Mouse (Mus musculus): ENCODE data around the gene Ino80b.

Ino80b gene

DNA sequence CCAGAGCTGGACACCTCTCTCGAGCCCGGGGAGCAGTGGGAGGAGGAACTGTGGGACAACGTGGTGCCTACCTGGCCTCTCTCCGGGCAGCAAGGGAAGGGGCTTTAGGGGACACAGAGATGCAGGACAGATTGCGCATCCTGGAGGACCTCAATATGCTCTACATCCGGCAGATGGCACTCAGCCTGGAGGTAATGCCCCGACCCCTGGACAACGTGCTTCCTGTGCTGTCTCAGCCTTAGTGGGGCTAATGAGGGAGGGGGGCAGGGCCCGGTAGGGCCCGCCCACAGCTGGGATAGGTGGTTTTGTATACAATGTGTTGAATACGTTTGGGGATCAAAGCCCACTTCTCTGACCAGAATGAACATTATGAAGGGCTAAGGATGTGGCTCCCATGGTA, 12.8 kb upstream of the Ino80b start:
- DNase-seq = no peak

- no peak for DNase-seq
Observed at GRCm38 (mm10) chr6:83137576-83137950, 12.3 kb upstream of the Ino80b start.

DNA sequence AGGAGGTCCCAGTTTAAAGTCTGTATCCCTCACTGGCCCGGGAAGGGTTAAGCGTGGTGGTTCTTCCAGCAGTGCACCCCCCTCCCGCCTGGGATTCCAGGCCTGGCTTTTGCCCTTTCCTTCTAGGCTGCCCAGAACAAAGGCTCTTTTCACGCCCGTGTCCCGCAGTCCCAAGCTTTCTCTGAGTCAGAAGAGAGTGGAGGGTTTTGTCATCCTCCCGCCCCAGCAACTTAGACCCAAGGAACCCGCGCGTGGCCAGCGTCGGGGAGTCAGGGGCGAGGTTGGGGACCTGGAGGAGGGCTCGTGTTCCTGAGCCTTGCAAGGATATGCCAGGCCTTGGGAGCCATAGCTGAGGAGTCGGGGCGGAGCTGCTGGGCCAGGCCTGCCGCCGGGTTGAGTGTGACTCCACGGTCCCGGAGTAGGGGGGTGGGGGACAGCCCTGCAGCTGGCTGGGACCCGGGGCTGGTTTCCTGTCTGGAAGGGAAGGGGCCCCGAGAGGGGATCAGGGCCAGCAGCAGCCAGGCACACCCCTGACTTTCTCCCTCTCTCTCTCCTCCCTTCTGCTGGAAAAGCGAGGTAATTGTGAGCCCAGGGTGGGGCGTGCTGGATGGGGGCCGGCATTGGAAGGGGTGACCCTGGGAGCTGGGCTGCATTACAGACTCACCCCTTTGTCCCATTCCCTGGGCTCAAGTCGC, 11.8 kb upstream of the Ino80b start:
- no peak for DNase-seq

- DNase-seq = no peak
Observed at GRCm38 (mm10) chr6:83136291-83136880, 11.2 kb upstream of the Ino80b start.

DNA sequence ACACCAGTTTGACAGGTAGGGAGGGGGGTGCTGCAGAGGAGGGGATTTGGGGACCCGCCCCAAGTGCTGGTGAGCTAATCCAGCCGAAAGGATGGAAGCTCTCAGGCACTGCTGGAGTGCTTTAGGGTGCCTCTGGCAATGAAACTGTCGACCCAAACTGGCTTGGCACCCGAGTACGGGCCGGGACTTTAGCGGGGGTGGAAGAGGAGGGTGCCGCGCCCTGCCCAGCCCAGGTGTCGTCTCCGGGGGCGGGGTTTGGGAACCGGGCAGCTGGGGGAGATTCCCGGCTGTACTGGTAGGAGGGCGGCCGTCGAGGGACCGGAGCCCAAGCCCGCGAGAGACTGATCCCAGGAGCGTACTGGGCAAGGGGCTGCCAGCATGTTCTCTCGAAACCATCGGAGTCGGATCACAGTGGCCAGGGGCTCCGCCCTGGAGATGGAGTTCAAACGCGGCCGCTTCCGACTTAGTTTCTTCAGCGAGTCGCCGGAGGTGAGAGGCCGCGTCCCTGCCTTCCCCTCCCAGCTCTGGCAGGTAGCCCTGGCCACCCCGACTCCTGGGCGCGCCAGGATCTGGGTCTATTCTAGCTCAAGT, 10.4 kb upstream of the Ino80b start:
- no peak for DNase-seq

DNA sequence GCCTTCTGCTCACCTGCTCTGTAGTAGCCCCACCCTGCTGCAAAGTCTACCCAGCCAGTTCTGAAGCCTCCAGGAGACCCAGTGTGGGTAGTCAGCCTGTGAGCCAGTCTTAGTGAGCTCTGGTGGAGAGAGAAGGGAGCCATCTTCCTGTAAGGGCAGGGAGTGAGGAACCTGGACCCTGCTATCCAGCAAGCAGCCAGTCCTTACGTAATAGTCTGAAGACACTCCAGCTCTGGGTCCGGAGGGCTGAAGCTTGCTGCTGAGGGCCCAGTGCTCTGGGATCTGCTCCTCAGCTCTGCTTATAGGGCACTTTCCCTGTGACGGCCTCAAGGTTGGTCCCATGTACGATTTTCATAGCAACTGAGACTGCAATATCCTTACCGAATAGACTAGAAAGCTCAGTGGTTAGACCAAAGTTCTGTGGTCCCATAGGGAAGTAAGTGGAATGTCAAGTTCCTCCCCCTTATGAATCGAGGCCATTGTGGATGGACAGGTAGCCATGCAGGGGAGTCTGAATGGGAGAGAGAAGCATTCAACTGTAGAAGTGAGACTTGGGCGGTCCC, 9.8 kb upstream of the Ino80b start, which contains the start of gene Rtkn:
Gene Rtkn, plus strand, starts transcription at position 513 of the 563 bp plus-strand sequence.
- DNase-seq = no peak

- DNase-seq = no peak
Observed at GRCm38 (mm10) chr6:83134226-83134625, 9.0 kb upstream of the Ino80b start.

GRCm38 (mm10) chr6:83132176-83132919, 7.1 kb upstream of the Ino80b start:
- no peak for DNase-seq

DNA sequence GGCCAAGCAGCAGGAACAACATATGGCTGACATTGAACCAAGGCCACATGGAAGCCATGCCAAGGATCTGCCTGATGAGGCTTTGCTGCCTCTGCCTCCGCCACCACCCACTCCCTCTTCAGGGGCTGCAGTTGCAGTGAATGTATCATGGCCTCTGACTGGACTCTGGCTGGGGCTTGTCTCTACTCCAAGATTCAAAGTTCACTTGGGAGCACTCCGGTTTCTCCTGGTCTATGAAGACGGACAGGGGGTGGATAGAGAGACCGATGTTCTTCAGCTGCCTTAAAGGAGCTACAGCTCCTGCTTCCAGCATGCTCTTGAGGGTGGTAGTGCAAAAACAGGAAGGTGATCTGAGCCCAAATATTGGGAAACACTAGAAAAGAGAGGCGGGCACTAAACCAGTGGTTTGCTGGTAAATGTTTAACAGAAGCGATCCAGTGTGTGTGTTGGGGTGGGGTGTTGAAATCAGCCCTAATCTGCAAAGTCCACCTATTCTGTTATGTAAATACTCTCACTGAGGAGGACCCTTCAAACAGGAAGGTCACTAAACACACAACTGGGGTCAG, 6.3 kb upstream of the Ino80b start:
- DNase-seq = no peak

DNA sequence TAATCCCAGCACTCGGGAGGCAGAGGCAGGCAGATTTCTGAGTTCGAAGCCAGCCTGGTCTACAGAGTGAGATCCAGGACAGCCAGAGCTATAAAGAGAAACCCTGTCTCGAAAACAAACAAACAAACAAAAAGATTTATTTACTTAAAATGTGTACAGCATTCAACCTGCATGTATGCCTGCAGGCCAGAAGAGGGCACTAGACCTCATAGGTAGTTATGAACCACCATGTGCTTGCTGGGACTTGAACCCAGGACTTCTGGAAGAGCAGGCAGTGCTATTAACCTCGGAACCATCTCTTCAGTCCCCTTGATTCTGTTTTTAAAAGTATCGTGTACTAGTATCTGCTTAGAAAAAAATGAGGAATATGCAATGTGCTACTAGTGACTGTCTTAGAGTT, 2.2 kb upstream of the Ino80b start:
- no peak for DNase-seq

- peak; percentile 90 for DNase-seq
Observed at GRCm38 (mm10) chr6:83124851-83125312, 349 bp downstream of the Ino80b start.

DNA sequence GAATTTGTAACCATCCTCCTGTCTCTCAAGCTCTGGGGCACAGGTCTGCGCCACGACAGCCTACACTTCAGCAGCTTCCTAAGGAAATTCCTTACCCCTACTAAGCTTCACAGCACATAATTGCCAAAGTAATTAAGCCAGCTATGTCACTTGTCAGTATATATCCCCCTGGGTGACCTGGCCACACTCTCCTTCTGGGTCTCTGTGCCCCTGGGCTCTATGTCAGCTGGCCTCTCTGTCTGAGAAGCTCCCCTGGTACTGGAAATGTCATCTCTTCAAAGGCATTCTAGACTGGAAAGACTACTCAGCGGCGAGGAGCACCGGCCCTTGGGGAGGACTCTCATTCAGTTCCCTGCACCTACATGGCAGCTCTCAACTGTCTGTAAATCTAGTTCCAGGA, 2.3 kb downstream of the Ino80b start:
- peak; percentile 49 for DNase-seq

DNA sequence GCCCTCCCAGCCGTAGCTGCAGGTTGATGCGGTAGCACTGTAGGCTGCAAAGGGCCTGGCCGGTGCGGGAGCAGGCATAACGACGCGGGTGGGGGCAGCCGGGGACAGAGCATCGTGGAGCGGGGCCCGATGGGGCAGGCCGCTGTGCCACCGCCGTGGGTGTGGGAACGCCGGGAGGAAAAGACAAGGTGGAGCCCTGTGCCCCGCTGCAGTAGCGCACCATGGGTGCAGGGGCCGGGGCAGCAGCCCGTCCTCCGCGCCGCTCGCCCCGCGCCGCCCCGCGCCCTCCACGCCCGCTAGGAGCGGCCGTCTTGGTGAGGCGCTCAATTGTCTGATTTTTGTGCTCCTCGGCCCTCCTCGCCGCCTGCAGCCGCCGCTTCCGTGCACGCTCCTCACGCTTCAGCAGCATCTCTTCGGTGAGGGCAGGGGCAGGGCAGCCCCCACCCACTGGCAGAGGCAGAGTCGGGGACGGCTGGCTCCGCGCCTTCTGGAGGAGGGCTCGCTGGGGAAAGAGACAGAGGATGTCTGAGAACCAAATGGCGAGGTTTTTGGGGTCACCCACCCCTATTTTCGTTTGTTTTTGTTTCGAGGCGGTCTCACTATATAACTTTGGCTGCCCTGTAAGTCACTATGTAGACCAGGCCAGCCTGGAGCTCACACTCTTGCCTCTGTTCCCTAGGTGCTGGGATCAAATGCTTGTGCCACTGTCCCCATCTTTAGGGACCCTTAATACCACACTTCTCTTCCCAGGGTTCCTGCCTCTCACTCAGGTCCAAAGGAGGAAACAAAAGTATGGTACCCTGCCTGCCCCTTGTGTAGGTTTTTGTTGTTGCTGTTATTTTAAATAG, 3.1 kb downstream of the Ino80b start:
- DNase-seq = no peak

DNA sequence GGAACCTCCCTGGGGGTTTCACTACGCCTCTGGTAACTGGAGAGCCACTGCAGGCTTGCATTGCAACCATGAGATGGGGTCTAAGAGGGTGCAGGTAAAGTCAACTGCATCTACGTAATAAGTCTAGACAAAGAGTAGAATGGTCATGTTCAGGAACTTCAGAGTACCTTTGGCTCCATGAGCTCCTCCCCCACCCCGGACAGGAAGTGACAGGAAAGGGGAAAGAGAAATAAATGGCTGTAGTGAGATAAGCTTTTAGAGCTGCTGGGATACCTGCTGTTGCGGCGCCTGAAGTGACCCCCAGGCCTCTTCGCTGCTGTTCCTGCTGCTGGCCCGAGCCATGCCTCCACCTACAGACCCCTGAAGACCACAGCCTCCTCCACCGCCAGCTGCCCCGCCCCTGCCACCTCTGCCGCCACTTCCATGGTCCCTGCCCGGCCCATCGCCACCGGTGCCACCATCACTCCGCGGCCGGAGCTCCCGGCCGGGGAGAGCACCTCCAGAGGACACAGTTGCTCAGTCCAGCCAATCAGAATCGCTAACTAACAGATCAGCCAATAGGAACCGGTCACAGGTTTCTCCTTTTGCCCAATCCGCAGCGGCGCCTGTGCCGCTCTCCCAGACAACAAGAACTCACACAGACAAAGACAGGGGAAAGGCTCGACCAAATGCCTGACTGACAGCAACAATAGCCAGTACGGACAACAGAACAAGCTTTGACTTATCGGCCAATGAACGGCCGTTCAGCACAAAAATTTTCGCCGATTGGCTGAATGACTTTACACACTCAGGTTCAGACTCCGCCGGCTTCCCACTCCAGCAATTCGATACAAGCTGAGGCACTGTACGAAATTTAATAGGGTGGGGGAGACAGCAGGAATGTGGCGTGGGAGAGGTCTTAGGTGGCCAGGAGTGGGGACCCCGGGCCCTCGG, 4.0 kb downstream of the Ino80b start, which contains the start of gene Wbp1:
Gene Wbp1, minus strand, starts transcription at position 630 of the 933 bp plus-strand sequence.
- DNase-seq = peak; percentile 99

- DNase-seq = peak; percentile 66
Observed at GRCm38 (mm10) chr6:83119734-83120051, 5.5 kb downstream of the Ino80b start.

DNA sequence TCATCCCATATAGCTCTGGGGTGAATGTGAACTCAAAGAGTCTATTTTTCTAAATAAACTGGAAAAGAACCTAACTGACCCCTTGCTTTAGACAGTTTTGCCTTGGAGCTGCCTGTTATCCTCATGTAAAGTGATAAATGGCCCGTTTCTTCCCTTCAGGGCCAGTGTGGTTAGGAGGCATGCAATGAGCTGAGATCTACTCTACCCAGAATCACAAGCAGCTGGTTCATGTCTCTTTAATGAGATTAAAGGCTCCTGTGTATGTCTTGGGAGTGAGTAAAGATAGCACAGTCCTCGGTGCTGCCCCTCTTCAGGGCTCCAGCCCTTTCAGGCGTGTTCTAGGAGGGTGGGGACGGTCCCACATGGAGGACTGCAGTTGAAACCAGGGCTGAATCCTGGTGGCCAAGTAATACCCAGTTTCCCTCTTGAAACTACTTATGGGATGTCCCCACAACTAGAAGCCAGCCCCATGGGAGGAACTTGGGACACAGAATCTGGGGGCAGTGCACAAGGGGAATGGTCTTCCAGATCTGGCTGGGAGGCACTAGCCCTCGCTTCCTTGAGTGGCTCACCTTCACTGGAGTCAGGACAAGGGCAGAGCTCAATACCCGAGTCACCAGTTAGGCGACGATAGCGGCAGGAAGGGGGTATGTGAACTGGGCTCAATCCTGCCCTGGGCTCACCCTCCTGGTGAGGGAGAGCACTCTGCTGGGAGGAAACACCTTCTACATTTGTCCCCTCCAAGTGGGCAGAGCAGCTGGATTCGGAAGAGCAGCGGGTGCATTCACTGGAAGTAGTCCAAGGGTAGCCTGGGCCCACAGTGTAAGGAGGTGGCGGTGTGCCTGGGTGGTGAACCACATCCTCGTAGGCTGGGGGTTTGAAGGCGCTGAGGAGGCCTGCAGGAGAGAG, 6.2 kb downstream of the Ino80b start:
- peak; percentile 9 for DNase-seq

DNA sequence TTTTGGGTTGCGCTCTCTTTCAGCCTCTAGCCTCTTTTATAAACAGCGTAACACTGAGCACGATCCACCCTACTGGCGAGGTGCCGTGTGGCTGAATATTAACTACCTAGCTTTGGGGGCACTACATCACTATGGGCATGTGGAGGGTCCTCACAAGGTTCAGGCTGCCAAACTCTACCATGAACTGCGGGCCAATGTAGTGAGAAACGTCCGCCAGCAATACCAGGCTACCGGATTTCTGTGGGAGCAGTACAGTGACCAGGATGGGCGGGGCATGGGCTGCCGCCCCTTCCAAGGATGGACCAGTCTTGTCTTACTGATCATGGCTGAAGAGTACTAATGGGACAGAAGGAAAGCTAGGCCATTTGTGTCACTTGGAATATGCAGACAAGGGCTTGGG, 6.9 kb downstream of the Ino80b start:
- peak; percentile 36 for DNase-seq

GRCm38 (mm10) chr6:83117616-83118015, 7.6 kb downstream of the Ino80b start:
- DNase-seq = peak; percentile 33

GRCm38 (mm10) chr6:83117165-83117438, 8.1 kb downstream of the Ino80b start:
- no peak for DNase-seq

All from cerebellum, adult 9-10 months (tissue).